Mouse (Mus musculus): Measurements from ENCODE around the gene Lrrc4c.

Lrrc4c gene

GRCm38 (mm10) chr2:96317387-96318299 lies at the start of gene Lrrc4c:
Gene Lrrc4c (plus strand): TSS chr2:96318169.
- peak; percentile 88 for DNase-seq (ENCODE audit: low read depth, low spot score)

- no peak for DNase-seq (ENCODE audit: low read depth, low spot score)
Observed at GRCm38 (mm10) chr2:96275061-96275460, 42.9 kb upstream of the Lrrc4c start.

GRCm38 (mm10) chr2:96282926-96283325 lies 35.0 kb upstream of the Lrrc4c start:
- DNase-seq (ENCODE audit: low read depth, low spot score) = peak; percentile 36

- no peak for DNase-seq (ENCODE audit: low read depth, low spot score)
Observed at GRCm38 (mm10) chr2:96287512-96287911, 30.5 kb upstream of the Lrrc4c start.

- no peak for DNase-seq (ENCODE audit: low read depth, low spot score)
Observed at GRCm38 (mm10) chr2:96290541-96290940, 27.4 kb upstream of the Lrrc4c start.

GRCm38 (mm10) chr2:96315034-96315433 lies 2.9 kb upstream of the Lrrc4c start:
- DNase-seq (ENCODE audit: low read depth, low spot score) = no peak

- peak; percentile 51 for DNase-seq (ENCODE audit: low read depth, low spot score)
Observed at GRCm38 (mm10) chr2:96316531-96316930, 1.4 kb upstream of the Lrrc4c start.

GRCm38 (mm10) chr2:96318556-96318955 lies 587 bp downstream of the Lrrc4c start:
- peak; percentile 74 for DNase-seq (ENCODE audit: low read depth, low spot score)

GRCm38 (mm10) chr2:96319201-96319600 lies 1.2 kb downstream of the Lrrc4c start:
- peak; percentile 90 for DNase-seq (ENCODE audit: low read depth, low spot score)

- DNase-seq (ENCODE audit: low read depth, low spot score) = peak; percentile 75
Observed at GRCm38 (mm10) chr2:96319649-96320048, 1.7 kb downstream of the Lrrc4c start.

- peak; percentile 66 for DNase-seq (ENCODE audit: low read depth, low spot score)
Observed at GRCm38 (mm10) chr2:96334652-96335051, 16.7 kb downstream of the Lrrc4c start.

GRCm38 (mm10) chr2:96337354-96337753 lies 19.4 kb downstream of the Lrrc4c start:
- DNase-seq (ENCODE audit: low read depth, low spot score) = peak; percentile 80

GRCm38 (mm10) chr2:96401186-96401811 lies 83.3 kb downstream of the Lrrc4c start:
- DNase-seq (ENCODE audit: low read depth, low spot score) = peak; percentile 74

GRCm38 (mm10) chr2:96402514-96402913 lies 84.5 kb downstream of the Lrrc4c start:
- no peak for DNase-seq (ENCODE audit: low read depth, low spot score)

GRCm38 (mm10) chr2:96406856-96407255 lies 88.9 kb downstream of the Lrrc4c start:
- no peak for DNase-seq (ENCODE audit: low read depth, low spot score)

- DNase-seq (ENCODE audit: low read depth, low spot score) = peak; percentile 70
Observed at GRCm38 (mm10) chr2:96411182-96411581, 93.2 kb downstream of the Lrrc4c start.

- DNase-seq (ENCODE audit: low read depth, low spot score) = no peak
Observed at GRCm38 (mm10) chr2:96461566-96461965, 143.6 kb downstream of the Lrrc4c start.

GRCm38 (mm10) chr2:96475674-96476073 lies 157.7 kb downstream of the Lrrc4c start:
- DNase-seq (ENCODE audit: low read depth, low spot score) = peak; percentile 44

- DNase-seq (ENCODE audit: low read depth, low spot score) = no peak
Observed at GRCm38 (mm10) chr2:96499116-96499882, 181.3 kb downstream of the Lrrc4c start.

- peak; percentile 71 for DNase-seq (ENCODE audit: low read depth, low spot score)
Observed at GRCm38 (mm10) chr2:96504140-96504539, 186.2 kb downstream of the Lrrc4c start.

GRCm38 (mm10) chr2:96505641-96506040 lies 187.7 kb downstream of the Lrrc4c start:
- peak; percentile 87 for DNase-seq (ENCODE audit: low read depth, low spot score)

- DNase-seq (ENCODE audit: low read depth, low spot score) = peak; percentile 73
Observed at GRCm38 (mm10) chr2:96508991-96509390, 191.0 kb downstream of the Lrrc4c start.

Measured in brain, adult 2 months (tissue).